Mouse (Mus musculus): Measurements from ENCODE around the gene Clock. TPM values are rescaled to one million over a fixed set of nuclear protein-coding genes. Genes with fewer than 3 reads are reported as not detected.

The Clock gene
- polyA plus RNA-seq, 1 experiment = 5.1 TPM

DNA sequence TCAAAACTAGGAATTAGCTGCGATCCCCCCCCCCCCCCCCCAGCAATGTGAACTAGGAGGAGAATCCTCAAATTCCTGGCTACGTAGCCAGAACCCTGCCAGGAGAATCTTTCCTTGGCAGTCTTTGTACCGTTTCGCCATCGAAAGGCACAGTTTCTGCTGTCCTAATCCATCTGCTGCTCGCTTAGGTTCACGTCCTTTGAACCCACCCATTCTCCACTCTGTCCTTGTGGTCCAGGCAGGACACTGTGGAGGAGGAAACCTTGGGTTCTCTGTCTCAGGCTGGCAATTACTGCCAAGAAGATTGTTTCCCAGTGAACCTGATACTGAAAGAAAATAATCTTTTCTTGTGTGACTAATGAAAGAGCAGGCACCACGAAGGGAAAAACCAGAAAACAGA, 1.0 kb upstream of the Clock start:
- 28% methylated on average over 8 of the region's 8 CpGs for WGBS

DNA sequence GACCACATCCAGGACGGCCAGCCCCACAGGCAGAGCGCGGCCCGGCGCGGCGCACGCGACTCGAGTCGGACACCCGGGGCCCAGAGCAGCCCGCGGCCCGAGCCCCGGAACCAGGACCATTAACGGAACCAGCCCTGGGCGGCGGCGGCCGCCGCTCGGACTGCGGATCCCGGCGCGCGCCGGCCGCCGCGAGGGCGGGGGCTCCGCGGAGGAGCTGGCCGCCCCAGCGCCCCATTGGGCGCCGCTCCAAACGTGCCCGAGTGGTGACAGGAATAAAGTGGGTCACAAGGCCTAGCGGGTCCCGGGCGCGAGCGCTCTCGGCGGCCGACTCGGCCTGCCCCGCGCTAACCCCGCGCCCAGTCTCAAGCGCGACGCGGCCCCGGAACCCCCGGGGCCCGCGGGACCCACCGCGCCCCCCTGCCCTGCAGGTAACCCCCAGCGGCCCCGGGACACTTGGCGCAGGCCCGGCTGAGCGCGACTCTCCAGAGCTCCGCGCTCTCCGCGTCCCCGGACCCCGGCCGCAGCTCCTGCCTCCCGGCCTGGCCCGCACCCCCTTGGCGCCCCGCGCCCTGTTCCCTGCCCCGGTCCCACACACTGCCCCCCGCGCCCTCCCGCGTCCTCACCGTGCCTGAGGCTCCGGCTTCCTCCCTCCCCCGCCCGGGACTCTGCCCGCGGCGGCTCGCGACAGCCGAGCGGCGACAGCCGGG, 694 bp downstream of the Clock start:
- H3K36me3 ChIP-seq (ENCODE audit: control insufficient read depth, insufficient read depth, low read length) = no peaks in the 10 kb centered on the region
- whole genome bisulfite sequencing = 1% methylated on average over 95 of the region's 100 CpGs
- peak overlapping the region; percentile 88 for H3K27ac ChIP-seq (ENCODE audit: insufficient read depth, low read length)
- no peaks in the 10 kb centered on the region for H3K27me3 ChIP-seq (ENCODE audit: control insufficient read depth, insufficient read depth, low read length)
- peak overlapping the region; percentile 96 for H3K4me3 ChIP-seq (ENCODE audit: extremely low read depth, insufficient read depth, insufficient read length)
- peak; percentile 22 to 60 for DNase-seq (ENCODE audit: low read depth in 1 of 2, low spot score in 2 of 2)
- H3K4me1 ChIP-seq (ENCODE audit: control insufficient read depth, insufficient read depth, insufficient read length) = no peaks in the 10 kb centered on the region; the same call in none of the 2 replicates
- TF ChIP-seq POLR2A (IDR thresholded peaks at IDR 0.05; ENCODE audit: low read depth, low read length) (no peak), CTCF (IDR thresholded peaks at IDR 0.05; ENCODE audit: extremely low read depth, insufficient read depth, insufficient read length, insufficient replicate concordance) (no peak)

More for the DNA sequence above, 1.0 kb upstream of the Clock start:
- no peaks in the 10 kb centered on the region for H3K36me3 ChIP-seq (ENCODE audit: control insufficient read depth, insufficient read depth, low read length)
- H3K4me3 ChIP-seq (ENCODE audit: extremely low read depth, insufficient read depth, insufficient read length) = no peak overlapping the region
- TF ChIP-seq POLR2A (IDR thresholded peaks at IDR 0.05; ENCODE audit: low read depth, low read length) (no peak), CTCF (IDR thresholded peaks at IDR 0.05; ENCODE audit: extremely low read depth, insufficient read depth, insufficient read length, insufficient replicate concordance) (no peak)
- H3K27me3 ChIP-seq (ENCODE audit: control insufficient read depth, insufficient read depth, low read length) = no peaks in the 10 kb centered on the region
- no peak overlapping the region for H3K27ac ChIP-seq (ENCODE audit: insufficient read depth, low read length)
- H3K4me1 ChIP-seq (ENCODE audit: control insufficient read depth, insufficient read depth, insufficient read length) = no peaks in the 10 kb centered on the region; the same call in none of the 2 replicates
- DNase-seq (ENCODE audit: low read depth in 1 of 2, low spot score in 2 of 2) = no peak

DNA sequence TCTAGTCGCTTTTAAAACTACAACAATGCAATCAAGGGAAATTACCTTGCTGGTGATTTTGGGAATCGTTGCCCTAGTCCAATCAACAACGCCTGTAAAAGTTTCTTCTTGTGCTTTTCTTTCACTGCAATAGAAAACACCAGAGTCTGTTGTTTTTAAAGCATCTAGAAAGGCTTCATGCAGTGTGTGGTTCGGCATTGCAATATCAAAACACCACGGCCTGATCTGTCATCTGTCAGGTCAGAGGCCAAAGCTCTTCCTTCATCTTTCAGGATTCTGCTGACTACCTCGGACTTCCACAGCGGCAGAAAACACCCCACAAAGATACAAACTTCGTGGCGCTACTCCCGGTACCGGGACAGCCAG, 1.2 kb downstream of the Clock start:
- 9% methylated on average over 11 of the region's 11 CpGs for WGBS
- no peaks in the 10 kb centered on the region; the same call in none of the 2 replicates for H3K4me1 ChIP-seq (ENCODE audit: control insufficient read depth, insufficient read depth, insufficient read length)
- no peaks in the 10 kb centered on the region for H3K27me3 ChIP-seq (ENCODE audit: control insufficient read depth, insufficient read depth, low read length)
- peak overlapping the region; percentile 32; the same call in 1 of the 2 replicates for H3K27ac ChIP-seq (ENCODE audit: insufficient read depth, low read length)
- TF ChIP-seq POLR2A (IDR thresholded peaks at IDR 0.05; ENCODE audit: low read depth, low read length) (no peak), CTCF (IDR thresholded peaks at IDR 0.05; ENCODE audit: extremely low read depth, insufficient read depth, insufficient read length, insufficient replicate concordance) (no peak)
- H3K4me3 ChIP-seq (ENCODE audit: extremely low read depth, insufficient read depth, insufficient read length) = peak overlapping the region; percentile 96
- DNase-seq (ENCODE audit: low read depth in 1 of 2, low spot score in 2 of 2) = no peak
- H3K36me3 ChIP-seq (ENCODE audit: control insufficient read depth, insufficient read depth, low read length) = no peaks in the 10 kb centered on the region

DNA sequence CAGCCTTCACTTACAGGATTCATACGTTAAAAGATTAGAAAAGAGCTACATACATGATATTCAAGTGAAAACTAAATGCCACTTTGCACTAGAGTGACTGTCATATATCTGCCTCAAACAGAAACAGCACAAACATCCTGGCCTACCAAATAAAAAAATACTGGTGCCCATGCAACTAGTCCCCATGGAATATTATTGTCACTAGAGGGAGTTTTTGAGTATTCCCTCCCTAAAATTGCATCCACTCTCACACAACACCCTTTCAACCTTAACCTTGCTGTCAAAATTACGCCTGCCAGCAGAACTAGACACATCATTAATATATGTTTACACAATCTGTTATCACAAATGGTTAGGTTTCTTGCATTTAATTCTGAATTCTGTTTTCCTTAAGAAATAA, 2.6 kb downstream of the Clock start:
- TF ChIP-seq POLR2A (IDR thresholded peaks at IDR 0.05; ENCODE audit: low read depth, low read length) (no peak), CTCF (IDR thresholded peaks at IDR 0.05; ENCODE audit: extremely low read depth, insufficient read depth, insufficient read length, insufficient replicate concordance) (no peak)
- Histone ChIP-seq H3K36me3 (ENCODE audit: control insufficient read depth, insufficient read depth, low read length) (no peaks in the 10 kb centered on the region), H3K27me3 (ENCODE audit: control insufficient read depth, insufficient read depth, low read length) (no peaks in the 10 kb centered on the region), H3K27ac (ENCODE audit: insufficient read depth, low read length) (no peak overlapping the region), H3K4me3 (ENCODE audit: extremely low read depth, insufficient read depth, insufficient read length) (no peak overlapping the region), H3K4me1 (ENCODE audit: control insufficient read depth, insufficient read depth, insufficient read length) (no peaks in the 10 kb centered on the region; the same call in none of the 2 replicates)
- no peak for DNase-seq (ENCODE audit: low read depth in 1 of 2, low spot score in 2 of 2)
- WGBS = 91% methylated on average over 2 of the region's 2 CpGs

DNA sequence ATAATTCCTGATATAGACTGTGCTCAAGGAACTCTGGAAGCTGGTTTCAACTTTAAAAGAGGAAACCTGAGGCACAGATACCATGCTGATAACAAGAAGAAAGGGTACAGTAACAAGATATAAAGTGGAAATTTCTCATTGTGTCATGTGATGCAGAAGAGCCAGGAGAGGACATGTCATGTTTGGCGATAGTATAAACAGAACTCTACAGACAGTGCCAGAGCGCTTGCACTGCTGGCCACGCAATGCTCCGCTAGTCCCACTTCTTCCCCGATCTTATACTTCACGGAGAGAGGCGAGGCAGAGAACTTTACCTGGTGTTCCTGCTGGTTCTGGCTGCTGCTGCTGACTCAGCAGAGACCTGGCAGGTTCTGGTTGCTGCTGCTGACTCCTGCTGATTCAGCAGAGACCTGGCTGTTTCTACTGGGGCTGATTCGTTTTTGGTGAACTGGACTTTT, 15.3 kb downstream of the Clock start:
- H3K27me3 ChIP-seq (ENCODE audit: control insufficient read depth, insufficient read depth, low read length) = no peaks in the 10 kb centered on the region
- no peak overlapping the region for H3K4me3 ChIP-seq (ENCODE audit: extremely low read depth, insufficient read depth, insufficient read length)
- no peak for DNase-seq (ENCODE audit: low read depth in 1 of 2, low spot score in 2 of 2)
- WGBS = 88% methylated on average over 8 of the region's 8 CpGs
- no peak for TF ChIP-seq POLR2A (IDR thresholded peaks at IDR 0.05; ENCODE audit: low read depth, low read length)
- H3K36me3 ChIP-seq (ENCODE audit: control insufficient read depth, insufficient read depth, low read length) = no peaks in the 10 kb centered on the region
- no peak overlapping the region for H3K27ac ChIP-seq (ENCODE audit: insufficient read depth, low read length)
- H3K4me1 ChIP-seq (ENCODE audit: control insufficient read depth, insufficient read depth, insufficient read length) = no peaks in the 10 kb centered on the region

- Histone ChIP-seq H3K4me1 (ENCODE audit: control insufficient read depth, insufficient read depth, insufficient read length) (no peaks in the 10 kb centered on the region), H3K36me3 (ENCODE audit: control insufficient read depth, insufficient read depth, low read length) (no peaks in the 10 kb centered on the region), H3K27me3 (ENCODE audit: control insufficient read depth, insufficient read depth, low read length) (no peaks in the 10 kb centered on the region), H3K4me3 (ENCODE audit: extremely low read depth, insufficient read depth, insufficient read length) (no peak overlapping the region), H3K27ac (ENCODE audit: insufficient read depth, low read length) (no peak overlapping the region)
- TF ChIP-seq CTCF (IDR thresholded peaks at IDR 0.05; ENCODE audit: extremely low read depth, insufficient read depth, insufficient read length, insufficient replicate concordance) = no peak
- no peak for TF ChIP-seq POLR2A (IDR thresholded peaks at IDR 0.05; ENCODE audit: low read depth, low read length)
- DNase-seq (ENCODE audit: low read depth in 1 of 2, low spot score in 2 of 2) = no peak
- WGBS = 97% methylated on average over 3 of the region's 3 CpGs
Measured at GRCm38 (mm10) chr5:76288256-76288655, 16.3 kb downstream of the Clock start.

DNA sequence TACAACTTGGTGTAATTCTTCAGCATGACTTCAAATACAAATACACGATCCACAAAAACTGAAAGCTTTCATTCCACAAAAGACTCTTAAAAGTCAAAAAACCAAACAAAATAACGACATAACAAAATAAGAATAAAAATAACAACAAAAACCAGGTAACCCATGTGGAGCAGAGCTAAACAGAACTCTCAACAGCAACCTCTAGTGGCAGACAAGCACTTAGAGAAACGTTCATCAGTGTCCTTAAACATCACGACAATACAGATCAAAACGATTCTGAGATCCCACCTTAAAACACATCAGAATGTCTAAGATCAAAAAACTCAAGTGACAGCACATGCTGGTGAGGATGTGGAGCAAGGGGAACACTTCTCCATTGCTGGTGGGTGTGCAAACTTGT, 17.5 kb downstream of the Clock start:
- H3K27ac ChIP-seq (ENCODE audit: insufficient read depth, low read length) = no peak overlapping the region
- TF ChIP-seq CTCF (IDR thresholded peaks at IDR 0.05; ENCODE audit: extremely low read depth, insufficient read depth, insufficient read length, insufficient replicate concordance) (no peak), POLR2A (IDR thresholded peaks at IDR 0.05; ENCODE audit: low read depth, low read length) (no peak)
- H3K4me3 ChIP-seq (ENCODE audit: extremely low read depth, insufficient read depth, insufficient read length) = no peak overlapping the region
- H3K36me3 ChIP-seq (ENCODE audit: control insufficient read depth, insufficient read depth, low read length) = no peaks in the 10 kb centered on the region
- WGBS = 56% methylated on average over 5 of the region's 5 CpGs
- DNase-seq (ENCODE audit: low read depth in 1 of 2, low spot score in 2 of 2) = no peak
- no peaks in the 10 kb centered on the region for H3K27me3 ChIP-seq (ENCODE audit: control insufficient read depth, insufficient read depth, low read length)
- H3K4me1 ChIP-seq (ENCODE audit: control insufficient read depth, insufficient read depth, insufficient read length) = no peaks in the 10 kb centered on the region

Data from spleen, adult 2 months (tissue).